Mouse (Mus musculus): ENCODE results near the gene Klc4.

DNA sequence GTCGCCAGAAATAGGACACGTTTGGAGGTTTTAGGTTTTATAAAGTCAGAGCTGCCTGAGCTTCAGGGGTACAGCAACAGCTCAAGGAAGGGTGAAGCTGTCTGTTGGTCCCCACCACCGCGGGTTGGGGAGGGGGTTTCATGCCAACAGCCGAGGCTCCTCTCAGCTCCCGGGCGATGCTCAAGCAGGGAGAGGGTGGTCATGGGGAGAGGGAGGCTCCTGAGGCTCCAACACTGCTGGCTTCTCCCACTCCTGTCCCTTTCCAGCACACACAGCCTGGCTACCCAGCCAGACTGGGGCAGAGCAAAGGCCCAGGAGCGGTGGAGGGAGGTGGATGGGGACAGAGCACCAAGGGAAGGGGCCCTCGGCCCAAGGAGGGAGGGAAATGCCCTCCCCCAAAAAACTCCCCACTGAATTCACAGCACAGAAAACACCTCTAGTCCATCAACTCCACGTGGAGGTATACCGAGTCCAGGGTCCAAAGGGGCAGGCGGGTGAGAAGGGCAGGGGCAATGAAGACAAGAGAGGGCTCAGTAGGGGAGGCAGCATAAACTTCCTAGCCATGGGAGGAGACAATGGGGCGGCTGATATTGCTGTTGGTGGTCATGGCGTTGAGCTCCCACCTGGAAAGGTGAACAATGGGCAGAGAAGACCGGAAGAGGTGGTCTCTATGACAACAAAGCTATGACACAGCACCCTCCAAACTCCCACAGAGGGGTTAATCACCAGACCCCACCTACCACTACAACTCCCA, 28.9 kb upstream of the Klc4 start:
- TF ChIP-seq CTCF (IDR thresholded peaks at IDR 0.05; ENCODE audit: borderline replicate concordance, control insufficient read depth, extremely low read depth, insufficient read depth, low read length, poor library complexity) (no peak), POLR2A (IDR thresholded peaks at IDR 0.05; ENCODE audit: control insufficient read depth, extremely low read depth, insufficient read depth, low read length, poor library complexity) (no peak)
